Mouse (Mus musculus): ENCODE results near the gene Srrm2. TPM values are rescaled to one million over a fixed set of nuclear protein-coding genes. Genes with fewer than 3 reads are reported as not detected.
"Not testable (repeated sequence)": the region's sequence is repeated elsewhere in the genome, so short reads cannot be mapped to it uniquely, and the experiment has no call there.

Srrm2 gene
- polyA plus RNA-seq, 1 experiment = 640 TPM

- H3K4me1 ChIP-seq (ENCODE audit: control insufficient read depth, insufficient read depth, low read length) = no peaks in the 10 kb centered on the region
- H3K4me3 ChIP-seq (ENCODE audit: insufficient read depth, low read length) = no peak overlapping the region
- H3K27ac ChIP-seq (ENCODE audit: insufficient read depth, low read length) = no peak overlapping the region
- TF ChIP-seq POLR2A (IDR thresholded peaks at IDR 0.05; ENCODE audit: extremely low read depth, insufficient read depth, low read length) (no peak), CTCF (IDR thresholded peaks at IDR 0.05; ENCODE audit: extremely low read depth, insufficient read depth, low read length) (no peak)
Observed at GRCm38 (mm10) chr17:23761155-23761554, 29.2 kb upstream of the Srrm2 start.

- Histone ChIP-seq H3K27ac (ENCODE audit: insufficient read depth, low read length) (no peak overlapping the region), H3K4me1 (ENCODE audit: control insufficient read depth, insufficient read depth, low read length) (no peaks in the 10 kb centered on the region), H3K4me3 (ENCODE audit: insufficient read depth, low read length) (no peak overlapping the region)
- TF ChIP-seq POLR2A (IDR thresholded peaks at IDR 0.05; ENCODE audit: extremely low read depth, insufficient read depth, low read length) (no peak), CTCF (IDR thresholded peaks at IDR 0.05; ENCODE audit: extremely low read depth, insufficient read depth, low read length) (no peak)
Observed at GRCm38 (mm10) chr17:23762976-23763375, 27.4 kb upstream of the Srrm2 start.

- TF ChIP-seq POLR2A (IDR thresholded peaks at IDR 0.05; ENCODE audit: extremely low read depth, insufficient read depth, low read length) (no peak), CTCF (IDR thresholded peaks at IDR 0.05; ENCODE audit: extremely low read depth, insufficient read depth, low read length) (no peak)
- Histone ChIP-seq H3K27ac (ENCODE audit: insufficient read depth, low read length) (no peak overlapping the region), H3K4me1 (ENCODE audit: control insufficient read depth, insufficient read depth, low read length) (peaks cover 6% of the 10 kb centered on the region), H3K4me3 (ENCODE audit: insufficient read depth, low read length) (peak overlapping the region; percentile 97)
Observed at GRCm38 (mm10) chr17:23770493-23770892, 19.8 kb upstream of the Srrm2 start.

GRCm38 (mm10) chr17:23770896-23771283, 19.4 kb upstream of the Srrm2 start:
- Histone ChIP-seq H3K27ac (ENCODE audit: insufficient read depth, low read length) (peak overlapping the region; percentile 77), H3K4me1 (ENCODE audit: control insufficient read depth, insufficient read depth, low read length) (peaks cover 6% of the 10 kb centered on the region), H3K4me3 (ENCODE audit: insufficient read depth, low read length) (peak overlapping the region; percentile 97)
- TF ChIP-seq CTCF (IDR thresholded peaks at IDR 0.05; ENCODE audit: extremely low read depth, insufficient read depth, low read length) (no peak), POLR2A (IDR thresholded peaks at IDR 0.05; ENCODE audit: extremely low read depth, insufficient read depth, low read length) (no peak)

GRCm38 (mm10) chr17:23771284-23772218, 18.8 kb upstream of the Srrm2 start, which contains the start of gene Flywch1:
Gene Flywch1, minus strand, starts transcription at chr17:23771602.
- TF ChIP-seq POLR2A (IDR thresholded peaks at IDR 0.05; ENCODE audit: extremely low read depth, insufficient read depth, low read length) = peak; percentile 75; the same call in 1 of the 2 replicates
- TF ChIP-seq CTCF (IDR thresholded peaks at IDR 0.05; ENCODE audit: extremely low read depth, insufficient read depth, low read length) = no peak
- Histone ChIP-seq H3K4me1 (ENCODE audit: control insufficient read depth, insufficient read depth, low read length) (peaks cover 6% of the 10 kb centered on the region), H3K4me3 (ENCODE audit: insufficient read depth, low read length) (peak within 1 kb of the TSS; percentile 97), H3K27ac (ENCODE audit: insufficient read depth, low read length) (peak within 1 kb of the TSS; percentile 77)

GRCm38 (mm10) chr17:23772219-23772556, 18.1 kb upstream of the Srrm2 start:
- not testable (repeated sequence) for H3K27ac ChIP-seq (ENCODE audit: insufficient read depth, low read length); H3K4me1 ChIP-seq (ENCODE audit: control insufficient read depth, insufficient read depth, low read length)
- H3K4me3 ChIP-seq (ENCODE audit: insufficient read depth, low read length) = peak overlapping the region; percentile 97; the same call in 1 of the 2 replicates

GRCm38 (mm10) chr17:23773676-23774075, 16.7 kb upstream of the Srrm2 start:
- Histone ChIP-seq H3K27ac (ENCODE audit: insufficient read depth, low read length) (no peak overlapping the region), H3K4me1 (ENCODE audit: control insufficient read depth, insufficient read depth, low read length) (peaks cover 6% of the 10 kb centered on the region; the same call in 1 of the 2 replicates), H3K4me3 (ENCODE audit: insufficient read depth, low read length) (no peak overlapping the region)
- TF ChIP-seq POLR2A (IDR thresholded peaks at IDR 0.05; ENCODE audit: extremely low read depth, insufficient read depth, low read length) (no peak), CTCF (IDR thresholded peaks at IDR 0.05; ENCODE audit: extremely low read depth, insufficient read depth, low read length) (no peak)

- TF ChIP-seq CTCF (IDR thresholded peaks at IDR 0.05; ENCODE audit: extremely low read depth, insufficient read depth, low read length) (peak; percentile 82), POLR2A (IDR thresholded peaks at IDR 0.05; ENCODE audit: extremely low read depth, insufficient read depth, low read length) (no peak)
- Histone ChIP-seq H3K27ac (ENCODE audit: insufficient read depth, low read length) (no peak overlapping the region), H3K4me1 (ENCODE audit: control insufficient read depth, insufficient read depth, low read length) (peaks cover 6% of the 10 kb centered on the region; the same call in 1 of the 2 replicates), H3K4me3 (ENCODE audit: insufficient read depth, low read length) (no peak overlapping the region)
Observed at GRCm38 (mm10) chr17:23774090-23774489, 16.2 kb upstream of the Srrm2 start.

GRCm38 (mm10) chr17:23776216-23776615, 14.1 kb upstream of the Srrm2 start:
- H3K27ac ChIP-seq (ENCODE audit: insufficient read depth, low read length) = no peak overlapping the region
- H3K4me3 ChIP-seq (ENCODE audit: insufficient read depth, low read length) = no peak overlapping the region

GRCm38 (mm10) chr17:23777141-23777540, 13.2 kb upstream of the Srrm2 start:
- no peak overlapping the region for H3K27ac ChIP-seq (ENCODE audit: insufficient read depth, low read length)
- H3K4me1 ChIP-seq (ENCODE audit: control insufficient read depth, insufficient read depth, low read length) = 0 out of 2 replicates have a peak, but pooled peaks cover 2% of the 10 kb centered on the region
- no peak overlapping the region for H3K4me3 ChIP-seq (ENCODE audit: insufficient read depth, low read length)
- TF ChIP-seq CTCF (IDR thresholded peaks at IDR 0.05; ENCODE audit: extremely low read depth, insufficient read depth, low read length) (no peak), POLR2A (IDR thresholded peaks at IDR 0.05; ENCODE audit: extremely low read depth, insufficient read depth, low read length) (no peak)

More at GRCm38 (mm10) chr17:23776216-23776615, 14.1 kb upstream of the Srrm2 start:
- H3K4me1 ChIP-seq (ENCODE audit: control insufficient read depth, insufficient read depth, low read length) = 0 out of 2 replicates have a peak, but pooled peaks cover 2% of the 10 kb centered on the region
- TF ChIP-seq POLR2A (IDR thresholded peaks at IDR 0.05; ENCODE audit: extremely low read depth, insufficient read depth, low read length) (no peak), CTCF (IDR thresholded peaks at IDR 0.05; ENCODE audit: extremely low read depth, insufficient read depth, low read length) (no peak)
